Comparison of ENCODE assay signal across 8 mouse cellular contexts in the genomic region with DNA sequence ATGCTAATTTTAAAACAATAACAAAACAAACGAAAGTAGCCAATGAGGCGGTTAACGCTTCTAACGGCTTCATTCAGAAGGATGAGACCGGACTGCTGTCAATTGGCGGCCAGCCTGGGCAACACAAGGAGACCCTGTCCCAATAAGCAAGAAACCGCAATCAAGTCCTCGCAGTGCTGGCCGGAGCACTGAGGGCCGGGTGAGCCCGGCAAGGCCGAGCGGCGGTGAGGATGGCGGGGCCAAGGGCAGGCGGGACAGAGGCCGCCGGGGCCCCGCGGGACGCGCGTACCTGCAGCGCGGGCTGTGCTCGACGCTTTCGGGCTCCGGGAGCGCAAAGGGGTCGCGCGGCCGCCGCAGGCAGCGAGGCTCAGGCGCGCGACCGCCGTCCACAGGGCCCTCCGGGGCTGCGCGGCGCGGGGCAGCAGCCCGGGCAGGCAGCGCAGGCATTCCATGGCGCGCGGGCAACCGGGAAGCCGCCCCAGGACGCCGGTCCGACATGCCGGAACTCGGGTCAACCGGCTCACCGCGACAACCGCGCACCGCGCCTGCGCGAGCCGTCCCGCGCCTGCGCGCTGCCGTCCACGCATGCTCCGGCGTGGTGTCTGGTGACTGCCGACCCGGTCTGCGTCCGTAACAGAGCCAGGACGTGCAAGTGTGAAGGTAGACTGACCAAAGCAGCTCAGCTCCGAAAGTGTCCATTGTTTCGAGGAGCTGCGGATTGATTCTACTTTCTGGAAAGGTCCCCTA. TPM values are rescaled to one million over a fixed set of nuclear protein-coding genes. Genes with fewer than 3 reads are reported as not detected.
A peak's percentile ranks its signal among the peaks of the same experiment; 100 is the strongest.
DNase-seq lines count a peak whose midpoint lies in the region; ATAC-seq lines count a peak whose summit lies in the region.

Gene Mrs2, minus strand, starts transcription at position 587 of the 747 bp plus-strand sequence.

- peak; percentile 97 for ATAC-seq in hindbrain, embryonic 15.5 days (ENCODE audit: low FRiP score, low read depth)

- H3K4me3 ChIP-seq in hindbrain, embryonic 15.5 days = peak within 1 kb of the TSS; percentile 79

- H3K27me3 ChIP-seq in hindbrain, embryonic 15.5 days = no peaks in the 10 kb centered on the region

- WGBS in hindbrain, embryonic 15.5 days = under 1% methylated on average over 78 of the region's 84 CpGs

- peaks cover 8% of the 10 kb centered on the region; the same call in 1 of the 2 replicates for H3K36me3 ChIP-seq in hindbrain, embryonic 15.5 days

- peak within 1 kb of the TSS; percentile 98 for H3K9ac ChIP-seq in hindbrain, embryonic 15.5 days

- H3K9me3 ChIP-seq in hindbrain, embryonic 15.5 days = no peaks in the 10 kb centered on the region

- peak within 1 kb of the TSS; percentile 84 for H3K4me2 ChIP-seq in hindbrain, embryonic 15.5 days

- H3K27ac ChIP-seq in hindbrain, embryonic 15.5 days (replicated peaks) = peak within 1 kb of the TSS; percentile 87

- peaks cover 23% of the 10 kb centered on the region for H3K4me1 ChIP-seq in hindbrain, embryonic 15.5 days (replicated peaks)

- DNase-seq in R1 (ENCODE audit: low read depth, low spot score) = peak; percentile 81
- peak; percentile 93 to 95 for DNase-seq in cerebellum, postnatal 25 days
- DNase-seq in frontal cortex, postnatal 36 days (ENCODE audit: low spot score in 2 of 2) = peak; percentile 86 to 90
- DNase-seq in left cerebral cortex, adult 11 months (ENCODE audit: low spot score) = peak; percentile 82
- DNase-seq in lung, postnatal 4 days = peak; percentile 93 to 95
- DNase-seq in retina, postnatal 7 days (ENCODE audit: low read depth, low spot score) = peak; percentile 82
- peak; percentile 86 for DNase-seq in urinary bladder, adult 2 months (ENCODE audit: low spot score)

RNA-seq across cellular contexts. Expression of gene Mrs2, which starts in this region (rescaled TPM):
- polyA plus RNA-seq in hindbrain, embryonic 15.5 days (2015; fragmentation: Nextera tagmentation; extraction: Ambion mirVana) = 16.2 and 17.3 TPM in 2 replicates
- 21.0 and 23.9 TPM in 2 replicates for polyA plus RNA-seq in urinary bladder, adult 2 months (2012; rRNA removed)

Comparison
In these comparisons a context has a peak if more than half of its experiments do, and no peak if none do; other contexts are left out.
1. Peak in every context shown above with its lines: DNase-seq, ATAC-seq, H3K4me3 ChIP-seq and H3K27ac ChIP-seq.